7 mouse cellular contexts compared by ENCODE assay signal in genomic region chr10:41689941-41690887, GRCm38 (mm10). TPM values are rescaled to one million over a fixed set of nuclear protein-coding genes. Genes with fewer than 3 reads are reported as not detected.
DNase-seq lines count a peak whose midpoint lies in the region; ATAC-seq and TF ChIP-seq lines count a peak whose summit lies in the region.

No protein-coding gene starts in this region.

- CTCF ChIA-PET in Patski (lab: Charles Lee), result interaction anchor here (0.8 to 4.8 kb wide), 18 partner anchors 8 to 604 kb away, joined by 3 to 50 read pairs (median 4); partner anchors contain the start of genes Ak9 and Cd164

- peak; percentile 24 for DNase-seq in Patski (ENCODE audit: low read depth, low spot score)
- DNase-seq in cerebellum, adult 18-20 months, result peak; percentile 66 to 77
- DNase-seq in forelimb bud, embryonic 11.5 days (ENCODE audit: low read depth, low spot score), result peak; percentile 85
- DNase-seq in hindbrain, postnatal 0 days (ENCODE audit: low spot score), result peak; percentile 85
- DNase-seq in left cerebral cortex, postnatal 25 days (ENCODE audit: low spot score in 2 of 2), result peak; percentile 62 to 66
- peak; percentile 15 to 16 for DNase-seq in right cerebral cortex, postnatal 36 days (ENCODE audit: low spot score in 2 of 2)

- H3K36me3 ChIP-seq in hindbrain, postnatal 0 days (ENCODE audit: insufficient read depth, low read length), result no peaks in the 10 kb centered on the region

- H3K4me1 ChIP-seq in hindbrain, postnatal 0 days (ENCODE audit: insufficient read depth, low read length), result no peaks in the 10 kb centered on the region

- H3K27ac ChIP-seq in hindbrain, postnatal 0 days, result no peak overlapping the region

- H3K4me2 ChIP-seq in hindbrain, postnatal 0 days (ENCODE audit: low read depth, low read length), result peak overlapping the region; percentile 68

- no peaks in the 10 kb centered on the region for H3K9me3 ChIP-seq in hindbrain, postnatal 0 days (ENCODE audit: low read length)

- H3K4me3 ChIP-seq in hindbrain, postnatal 0 days (ENCODE audit: low read length), result peak overlapping the region; percentile 40

- 19% methylated on average over 24 of the region's 24 CpGs for WGBS in hindbrain, postnatal 0 days

- no peaks in the 10 kb centered on the region for H3K27me3 ChIP-seq in Patski
- H3K27me3 ChIP-seq in hindbrain, postnatal 0 days (ENCODE audit: insufficient read depth, low read length), result no peaks in the 10 kb centered on the region

- 0 out of 2 replicates have a peak overlapping the region, but pooled peaks have one; percentile 22 for H3K9ac ChIP-seq in hindbrain, postnatal 0 days (replicated peaks; ENCODE audit: low read length)

- in situ Hi-C loops in Patski (cut with MboI; ENCODE audit: low pct_unique_long_range_greater_than_20kb), result loop anchor here (5.0 to 10.0 kb wide), 4 partner anchors 285 to 685 kb away; partner anchors contain the start of genes Ak9 and Fig4

- no peak for ATAC-seq in Patski
- peak; percentile 40 for ATAC-seq in hindbrain, postnatal 0 days
- ATAC-seq in megakaryocyte-erythroid progenitor cell, adult 5-6 weeks (replicated peaks; ENCODE audit: low FRiP score, low TSS enrichment, poor library complexity, severe bottlenecking), result peak; percentile 73

- TF ChIP-seq CTCF in Patski (IDR thresholded peaks at IDR 0.05), result peak; percentile 95
- peak; percentile 94 for TF ChIP-seq CTCF in hindbrain, postnatal 0 days (IDR thresholded peaks at IDR 0.05; ENCODE audit: low read depth)

- intact Hi-C loops in left cerebral cortex, postnatal 25 days (cut with DNase I), result loop anchor here (2.0 to 5.0 kb wide), 2 partner anchors 121 to 607 kb away; no protein-coding TSS in a partner anchor

- POLR2A ChIA-PET in Patski (lab: Charles Lee), result interaction anchor here (0.5 to 0.6 kb wide), 2 partner anchors 76 to 585 kb away, joined by 3 to 7 read pairs; no protein-coding TSS in a partner anchor

RNA-seq across cellular contexts. Expression of gene Ccdc162, which starts 26.2 kb away (rescaled TPM):
- 1.7 TPM for polyA plus RNA-seq in Patski (2021)
- 1.9 and 3.3 TPM in 2 replicates for total RNA-seq in hindbrain, postnatal 0 days (2014; rRNA removed)
- 1.9 and 2.1 TPM in 2 replicates for polyA plus RNA-seq in hindbrain, postnatal 0 days (2015; fragmentation: Nextera tagmentation; extraction: Ambion mirVana)
- total RNA-seq in left cerebral cortex, postnatal 25 days (2021), result under 1 TPM; 0.41 to 0.92 TPM
- total RNA-seq in megakaryocyte-erythroid progenitor cell, adult 5-6 weeks (2014; fragmentation: Nextera tagmentation), result 0.42 TPM in 1 of 2 replicates, not detected in the other
- total RNA-seq in megakaryocyte-erythroid progenitor cell, adult 5-6 weeks (2017), result not detected in 2 replicates

Comparison
In these comparisons a context has a peak if more than half of its experiments do, and no peak if none do; other contexts are left out.
1. DNase-seq: peak in every context shown above with its lines; median percentile 85 in forelimb bud, embryonic 11.5 days; 85 in hindbrain, postnatal 0 days; 72 in cerebellum, adult 18-20 months; 64 in left cerebral cortex, postnatal 25 days; 24 in Patski; 16 in right cerebral cortex, postnatal 36 days.